Mouse (Mus musculus) hindbrain, embryonic 15.5 days (tissue): ENCODE measurements around the gene Cdkn2aipnl. TPM values are rescaled to one million over a fixed set of nuclear protein-coding genes. Genes with fewer than 3 reads are reported as not detected.

Source experiments
- ATAC-seq: fragments of 200-750 bp; cut with Nextera tagmentation; 2 replicates; pipeline ENCODE4 v1.8.0; 2017; ENCODE audit warnings: low read depth, moderate number of reproducible peaks, moderate TSS enrichment; ENCODE audit not compliant: low FRiP score
- H3K27ac ChIP-seq: fragments of 300-500 bp; sonication (generic); replicated peaks from 2 replicates; pipeline ENCODE4 v1.5.1; 2015; ENCODE audit warnings: mild to moderate bottlenecking, inconsistent platforms
- H3K27me3 ChIP-seq: fragments of 300-500 bp; sonication (generic); 2 replicates; pipeline ENCODE4 v1.6.1; 2015; ENCODE audit warnings: control low read depth, inconsistent platforms
- H3K36me3 ChIP-seq: fragments of 300-500 bp; sonication (generic); 2 replicates; pipeline ENCODE4 v1.6.1; 2015; ENCODE audit warnings: control low read depth, inconsistent platforms
- H3K4me1 ChIP-seq: fragments of 300-500 bp; sonication (generic); replicated peaks from 2 replicates; pipeline ENCODE4 v1.6.1; 2015; ENCODE audit warnings: control low read depth, inconsistent platforms
- H3K4me2 ChIP-seq: fragments of 300-500 bp; sonication (generic); 2 replicates; pipeline ENCODE4 v1.6.1; 2015; ENCODE audit warnings: moderate library complexity, mild to moderate bottlenecking, inconsistent platforms
- H3K4me3 ChIP-seq: fragments of 300-500 bp; sonication (generic); 2 replicates; pipeline ENCODE4 v1.5.1; 2015; ENCODE audit warnings: mild to moderate bottlenecking, inconsistent platforms
- H3K9ac ChIP-seq: fragments of 300-500 bp; sonication (generic); 2 replicates; pipeline ENCODE4 v1.6.1; 2015; ENCODE audit warnings: inconsistent platforms
- H3K9me3 ChIP-seq: fragments of 300-500 bp; sonication (generic); 2 replicates; pipeline ENCODE4 v1.6.1; 2016; ENCODE audit warnings: control low read depth, inconsistent platforms
- WGBS: fragments of 180-500 bp; shearing (Covaris S2); methylation state at CpG from one replicate; pipeline ENCODE4 v1.1.7; 2015; 5-methylcytosine and 5-hydroxymethylcytosine counted together
- polyA plus RNA-seq: library from polyadenylated mRNA; unstranded; fragments of >200 nt; fragmentation: Nextera tagmentation; extraction: Ambion mirVana; gene quantifications from 2 replicates; pipeline ENCODE4 v1.2.1, GENCODE M21; 2015

Gene Cdkn2aipnl
- polyA plus RNA-seq, 1 experiment from 2014 or later, result 122 TPM

- ATAC-seq, result no peak
- no peaks in the 10 kb centered on the region for H3K36me3 ChIP-seq
- no peaks in the 10 kb centered on the region for H3K9me3 ChIP-seq
- H3K4me3 ChIP-seq, result no peak overlapping the region
- H3K4me2 ChIP-seq, result no peak overlapping the region
- H3K4me1 ChIP-seq, result peaks cover 11% of the 10 kb centered on the region
- WGBS, result 92% methylated on average over 9 of the region's 9 CpGs
- no peak overlapping the region for H3K9ac ChIP-seq
- H3K27me3 ChIP-seq, result 0 out of 2 replicates have a peak, but pooled peaks cover 2% of the 10 kb centered on the region
- H3K27ac ChIP-seq, result no peak overlapping the region
Observed at GRCm38 (mm10) chr11:51949919-51950318, 17.5 kb upstream of the Cdkn2aipnl start.

GRCm38 (mm10) chr11:51951861-51952420, 15.5 kb upstream of the Cdkn2aipnl start:
- H3K36me3 ChIP-seq, result no peaks in the 10 kb centered on the region
- H3K9me3 ChIP-seq, result no peaks in the 10 kb centered on the region
- WGBS, result 67% methylated on average over 5 of the region's 5 CpGs
- H3K9ac ChIP-seq, result no peak overlapping the region
- H3K4me1 ChIP-seq, result no peaks in the 10 kb centered on the region
- no peak for ATAC-seq
- no peak overlapping the region for H3K4me3 ChIP-seq
- H3K27me3 ChIP-seq, result 0 out of 2 replicates have a peak, but pooled peaks cover 2% of the 10 kb centered on the region
- no peak overlapping the region for H3K27ac ChIP-seq
- H3K4me2 ChIP-seq, result no peak overlapping the region

- Histone ChIP-seq H3K4me1 (no peaks in the 10 kb centered on the region), H3K27ac (no peak overlapping the region), H3K4me2 (no peak overlapping the region), H3K27me3 (no peaks in the 10 kb centered on the region), H3K4me3 (no peak overlapping the region), H3K36me3 (no peaks in the 10 kb centered on the region), H3K9ac (no peak overlapping the region), H3K9me3 (no peaks in the 10 kb centered on the region)
- ATAC-seq, result no peak
- WGBS, result 87% methylated on average over 9 of the region's 9 CpGs
Observed at GRCm38 (mm10) chr11:51956112-51956511, 11.3 kb upstream of the Cdkn2aipnl start.

DNA sequence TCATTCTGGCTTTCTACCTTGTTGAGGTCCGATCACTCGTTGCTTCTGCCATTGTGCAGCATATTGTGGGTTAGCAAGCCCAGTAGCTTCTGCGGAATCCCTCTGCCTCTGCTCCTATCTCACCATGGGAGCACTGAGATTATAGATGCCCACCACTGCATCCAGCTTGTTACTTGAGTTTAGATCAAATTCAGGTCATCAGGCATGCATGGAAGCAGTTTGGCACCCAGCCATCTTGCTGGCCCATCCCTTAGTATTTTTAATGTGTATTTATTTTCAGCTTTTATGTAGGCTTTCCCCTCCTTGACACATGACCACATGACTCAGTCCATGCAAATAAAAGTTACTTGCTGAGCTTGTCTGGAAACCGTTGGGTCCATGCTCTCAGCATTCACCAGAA, 9.7 kb upstream of the Cdkn2aipnl start:
- no peak for ATAC-seq
- Histone ChIP-seq H3K4me1 (no peaks in the 10 kb centered on the region), H3K36me3 (no peaks in the 10 kb centered on the region), H3K4me3 (no peak overlapping the region), H3K27me3 (no peaks in the 10 kb centered on the region), H3K4me2 (no peak overlapping the region), H3K9me3 (no peaks in the 10 kb centered on the region), H3K27ac (no peak overlapping the region), H3K9ac (no peak overlapping the region)
- WGBS, result 89% methylated on average over 4 of the region's 4 CpGs

DNA sequence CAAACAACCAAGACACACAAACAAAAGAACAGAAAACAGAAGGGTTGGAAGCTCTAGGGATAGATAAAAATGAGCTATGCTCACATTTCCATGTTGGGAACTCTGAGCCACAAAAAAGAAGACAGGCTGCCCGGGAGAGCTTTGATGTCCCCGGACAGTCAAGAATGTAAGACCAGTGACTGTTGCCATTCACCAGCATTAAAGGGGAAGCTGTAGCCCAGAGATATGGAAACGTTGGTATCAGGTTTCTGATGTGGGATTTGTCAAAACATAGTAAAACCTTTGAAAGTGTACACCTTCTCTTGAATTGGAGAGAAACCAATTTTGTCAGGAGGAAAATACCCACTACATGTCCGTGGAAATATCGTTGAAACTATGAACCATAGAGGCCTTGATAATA, 8.0 kb upstream of the Cdkn2aipnl start:
- H3K4me2 ChIP-seq, result no peak overlapping the region
- WGBS, result 91% methylated on average over 5 of the region's 5 CpGs
- no peaks in the 10 kb centered on the region for H3K4me1 ChIP-seq
- no peak overlapping the region for H3K4me3 ChIP-seq
- H3K9ac ChIP-seq, result no peak overlapping the region
- H3K36me3 ChIP-seq, result no peaks in the 10 kb centered on the region
- H3K27ac ChIP-seq, result no peak overlapping the region
- no peaks in the 10 kb centered on the region for H3K27me3 ChIP-seq
- ATAC-seq, result no peak
- no peaks in the 10 kb centered on the region for H3K9me3 ChIP-seq

DNA sequence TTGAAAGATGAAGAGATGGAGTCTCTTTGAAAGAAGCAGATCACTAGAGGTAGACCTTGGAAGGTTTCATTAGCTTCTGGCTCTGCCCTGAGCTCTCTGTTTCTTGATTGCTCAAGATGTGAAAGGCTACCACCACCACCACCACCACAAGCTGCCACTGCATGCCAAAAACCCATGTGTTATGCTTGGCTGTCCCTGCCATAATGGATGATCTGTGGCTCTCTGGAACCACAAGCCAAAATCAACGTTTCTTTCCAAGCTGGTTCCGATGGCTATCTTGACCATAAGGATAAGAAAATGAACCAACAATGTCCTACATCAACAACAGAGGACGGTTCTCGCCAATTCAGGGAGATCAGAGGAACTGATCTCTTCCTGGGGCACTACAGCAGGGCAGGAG, 7.4 kb upstream of the Cdkn2aipnl start:
- Histone ChIP-seq H3K9me3 (no peaks in the 10 kb centered on the region), H3K27me3 (no peaks in the 10 kb centered on the region), H3K27ac (no peak overlapping the region), H3K4me1 (no peaks in the 10 kb centered on the region), H3K9ac (no peak overlapping the region), H3K4me2 (no peak overlapping the region), H3K36me3 (no peaks in the 10 kb centered on the region), H3K4me3 (no peak overlapping the region)
- no peak for ATAC-seq
- 91% methylated on average over 4 of the region's 4 CpGs for WGBS

GRCm38 (mm10) chr11:51960967-51961471, 6.4 kb upstream of the Cdkn2aipnl start:
- H3K9me3 ChIP-seq, result no peaks in the 10 kb centered on the region
- H3K27me3 ChIP-seq, result no peaks in the 10 kb centered on the region
- H3K4me2 ChIP-seq, result no peak overlapping the region
- 60% methylated on average over 11 of the region's 11 CpGs for WGBS
- H3K9ac ChIP-seq, result no peak overlapping the region
- no peak overlapping the region for H3K27ac ChIP-seq
- H3K4me1 ChIP-seq, result no peaks in the 10 kb centered on the region
- ATAC-seq, result no peak
- H3K36me3 ChIP-seq, result no peaks in the 10 kb centered on the region
- no peak overlapping the region for H3K4me3 ChIP-seq

- Histone ChIP-seq H3K27me3 (no peaks in the 10 kb centered on the region), H3K27ac (no peak overlapping the region), H3K4me1 (no peaks in the 10 kb centered on the region), H3K9ac (no peak overlapping the region), H3K4me2 (no peak overlapping the region), H3K36me3 (no peaks in the 10 kb centered on the region), H3K9me3 (no peaks in the 10 kb centered on the region), H3K4me3 (no peak overlapping the region)
- ATAC-seq, result no peak
- 93% methylated on average over 8 of the region's 8 CpGs for WGBS
Observed at GRCm38 (mm10) chr11:51961761-51962160, 5.7 kb upstream of the Cdkn2aipnl start.

GRCm38 (mm10) chr11:51962277-51962676, 5.2 kb upstream of the Cdkn2aipnl start:
- Histone ChIP-seq H3K4me2 (no peak overlapping the region), H3K9ac (no peak overlapping the region)
- WGBS, result 90% methylated on average over 7 of the region's 7 CpGs

GRCm38 (mm10) chr11:51966651-51967050, 810 bp upstream of the Cdkn2aipnl start:
- no peaks in the 10 kb centered on the region for H3K9me3 ChIP-seq
- H3K27me3 ChIP-seq, result no peaks in the 10 kb centered on the region
- H3K4me1 ChIP-seq, result peaks cover 15% of the 10 kb centered on the region
- no peak for ATAC-seq
- no peak overlapping the region for H3K27ac ChIP-seq
- H3K4me2 ChIP-seq, result no peak overlapping the region
- no peak overlapping the region for H3K9ac ChIP-seq
- peaks cover 18% of the 10 kb centered on the region for H3K36me3 ChIP-seq
- 80% methylated on average over 5 of the region's 5 CpGs for WGBS
- H3K4me3 ChIP-seq, result no peak overlapping the region

More at GRCm38 (mm10) chr11:51962277-51962676, 5.2 kb upstream of the Cdkn2aipnl start:
- Histone ChIP-seq H3K9me3 (no peaks in the 10 kb centered on the region), H3K27me3 (no peaks in the 10 kb centered on the region), H3K36me3 (no peaks in the 10 kb centered on the region), H3K4me3 (no peak overlapping the region), H3K4me1 (0 out of 2 replicates have a peak, but pooled peaks cover 2% of the 10 kb centered on the region), H3K27ac (no peak overlapping the region)
- ATAC-seq, result no peak

- WGBS, result 96% methylated on average over 9 of the region's 9 CpGs
- no peak for ATAC-seq
- Histone ChIP-seq H3K9ac (no peak overlapping the region), H3K4me3 (no peak overlapping the region), H3K9me3 (no peaks in the 10 kb centered on the region), H3K36me3 (peaks cover 39% of the 10 kb centered on the region), H3K27ac (no peak overlapping the region), H3K27me3 (no peaks in the 10 kb centered on the region), H3K4me2 (peak overlapping the region; percentile 90; the same call in 1 of the 2 replicates), H3K4me1 (peaks cover 15% of the 10 kb centered on the region)
Observed at GRCm38 (mm10) chr11:51968896-51969295, 1.4 kb downstream of the Cdkn2aipnl start.

- 93% methylated on average over 2 of the region's 2 CpGs for WGBS
- H3K4me3 ChIP-seq, result no peak overlapping the region
- no peak overlapping the region for H3K4me2 ChIP-seq
- H3K27ac ChIP-seq, result no peak overlapping the region
- H3K9me3 ChIP-seq, result no peaks in the 10 kb centered on the region
- H3K27me3 ChIP-seq, result no peaks in the 10 kb centered on the region
- peaks cover 42% of the 10 kb centered on the region for H3K36me3 ChIP-seq
- no peak overlapping the region for H3K9ac ChIP-seq
- ATAC-seq, result no peak
- H3K4me1 ChIP-seq, result peaks cover 15% of the 10 kb centered on the region
Observed at GRCm38 (mm10) chr11:51969511-51969910, 2.0 kb downstream of the Cdkn2aipnl start.

DNA sequence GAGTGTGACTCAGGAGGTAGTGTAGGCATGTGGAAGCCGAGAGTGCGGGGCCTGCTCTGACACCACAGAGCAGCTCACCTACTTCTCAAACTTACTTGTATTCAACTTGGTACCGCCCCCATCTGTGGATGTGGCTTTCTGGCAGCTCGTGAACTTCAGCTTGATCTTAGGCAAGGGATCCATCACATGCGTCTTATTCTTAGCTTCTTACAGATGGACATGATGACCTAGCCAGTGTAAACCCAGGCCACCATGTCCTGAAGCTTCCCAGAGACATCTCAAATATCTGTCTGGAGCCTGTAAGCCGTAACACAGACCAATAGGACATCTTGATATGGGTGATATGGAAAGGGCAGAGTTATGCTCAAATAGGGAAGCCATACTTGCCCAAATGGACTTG, 4.2 kb downstream of the Cdkn2aipnl start:
- Histone ChIP-seq H3K4me2 (no peak overlapping the region), H3K36me3 (peaks cover 48% of the 10 kb centered on the region), H3K4me3 (no peak overlapping the region), H3K9me3 (no peaks in the 10 kb centered on the region), H3K4me1 (peaks cover 15% of the 10 kb centered on the region), H3K9ac (no peak overlapping the region), H3K27me3 (no peaks in the 10 kb centered on the region), H3K27ac (no peak overlapping the region)
- 97% methylated on average over 6 of the region's 6 CpGs for WGBS
- no peak for ATAC-seq
